Mouse (Mus musculus) limb, embryonic 11.5 days (tissue): ENCODE measurements around the gene Vmn1r176. TPM values are rescaled to one million over a fixed set of nuclear protein-coding genes. Genes with fewer than 3 reads are reported as not detected.
"Not testable (repeated sequence)": the region's sequence is repeated elsewhere in the genome, so short reads cannot be mapped to it uniquely, and the experiment has no call there.

ENCODE experiments used
- ATAC-seq: fragments of 200-750 bp; cut with Nextera tagmentation; 2 replicates; pipeline ENCODE4 v1.8.0; 2017; ENCODE audit warnings: low read depth; ENCODE audit not compliant: insufficient number of reproducible peaks, low FRiP score, low TSS enrichment
- DNase-seq: peaks from one replicate; pipeline ENCODE4 v3.0.0-alpha.2; 2015; ENCODE audit warnings: low spot score
- H3K27ac ChIP-seq: fragments of 300-500 bp; sonication (generic); replicated peaks from 2 replicates; pipeline ENCODE4 v1.5.1; 2014; ENCODE audit warnings: low read depth, mild to moderate bottlenecking, low read length
- H3K27me3 ChIP-seq: fragments of 300-500 bp; sonication (generic); 2 replicates; pipeline ENCODE4 v1.6.1; 2014; ENCODE audit warnings: mild to moderate bottlenecking, low read length, mixed read lengths; ENCODE audit not compliant: control insufficient read depth, insufficient read depth
- H3K36me3 ChIP-seq: fragments of 300-500 bp; sonication (generic); 2 replicates; pipeline ENCODE4 v1.6.1; 2014; ENCODE audit warnings: mild to moderate bottlenecking, low read length, moderate library complexity, mixed read lengths; ENCODE audit not compliant: control insufficient read depth, insufficient read depth
- H3K4me1 ChIP-seq: fragments of 300-500 bp; sonication (generic); 2 replicates; pipeline ENCODE4 v1.6.1; 2014; ENCODE audit warnings: low read length, mixed read lengths; ENCODE audit not compliant: control insufficient read depth, insufficient read depth
- H3K4me2 ChIP-seq: fragments of 300-500 bp; sonication (generic); 2 replicates; pipeline ENCODE4 v1.6.1; 2014; ENCODE audit warnings: low read depth, mild to moderate bottlenecking, moderate library complexity; ENCODE audit not compliant: severe bottlenecking
- H3K4me3 ChIP-seq: fragments of 300-500 bp; sonication (generic); 2 replicates; pipeline ENCODE4 v1.5.1; 2014; ENCODE audit warnings: low read depth, low read length
- H3K9ac ChIP-seq: fragments of 300-500 bp; sonication (generic); 2 replicates; pipeline ENCODE4 v1.6.1; 2014; ENCODE audit warnings: mild to moderate bottlenecking, low read length
- H3K9me3 ChIP-seq: fragments of 300-500 bp; sonication (generic); 2 replicates; pipeline ENCODE4 v1.6.1; 2016; ENCODE audit warnings: low read length; ENCODE audit not compliant: control insufficient read depth
- WGBS: fragments of 180-500 bp; shearing (Covaris S2); extraction: QIAGEN DNeasy Blood & Tissue Kit; methylation state at CpG from one replicate; pipeline ENCODE4 v1.1.7; 2014; 5-methylcytosine and 5-hydroxymethylcytosine counted together
- polyA plus RNA-seq: library from polyadenylated mRNA; unstranded; fragments of >200 nt; fragmentation: Nextera tagmentation; extraction: Ambion mirVana; gene quantifications from 2 replicates; pipeline ENCODE4 v1.2.1, GENCODE M21; 2014

Vmn1r176 gene
- not detected in 2 replicates for polyA plus RNA-seq

DNA sequence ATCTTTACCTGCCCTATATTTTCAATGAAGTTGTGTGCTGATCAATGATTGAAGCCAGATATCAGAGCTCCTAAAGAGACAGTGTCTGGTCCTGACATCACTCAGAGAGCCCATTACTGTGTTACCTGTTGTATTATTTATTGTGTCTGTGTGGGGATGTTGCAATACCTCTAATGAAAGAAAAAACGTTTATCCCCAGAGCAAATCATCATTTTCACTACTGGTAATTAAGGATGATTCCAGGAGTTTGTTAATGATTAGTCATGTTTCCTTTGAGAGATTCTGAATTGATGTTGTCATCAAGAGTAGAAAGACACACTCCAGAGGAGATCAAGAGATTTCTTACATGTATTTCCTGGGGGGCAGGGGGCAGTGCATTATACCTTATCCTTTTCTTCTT is at the start of gene Vmn1r176:
TSS of gene Vmn1r176 (minus strand) at position 101 of the 400 bp plus-strand sequence.
- H3K27me3 ChIP-seq, H3K27ac ChIP-seq, ATAC-seq, H3K9ac ChIP-seq, H3K4me1 ChIP-seq, H3K9me3 ChIP-seq, H3K4me3 ChIP-seq, H3K4me2 ChIP-seq, DNase-seq, H3K36me3 ChIP-seq: not testable (repeated sequence)
- no CpG with 5 or more reads among the region's 1 CpGs for WGBS

DNA sequence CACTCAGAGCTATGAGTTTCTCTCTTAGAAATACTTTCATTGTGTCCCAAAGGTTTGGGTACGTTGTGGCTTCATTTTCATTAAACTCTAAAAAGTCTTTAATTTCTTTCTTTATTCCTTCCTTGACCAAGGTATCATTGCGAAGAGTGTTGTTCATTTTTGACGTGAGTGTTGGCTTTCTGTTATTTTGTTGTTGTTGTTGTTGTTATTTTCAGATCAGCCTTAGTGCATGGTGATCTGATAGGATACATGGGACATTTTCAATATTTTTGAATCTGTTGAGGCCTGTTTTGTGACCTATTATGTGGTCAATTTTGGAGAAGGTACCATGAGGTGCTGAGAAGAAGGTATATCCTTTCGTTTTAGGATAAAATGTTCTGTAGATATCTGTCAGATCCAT is 39.7 kb upstream of the Vmn1r176 start:
- not testable (repeated sequence) for H3K4me3 ChIP-seq, H3K27ac ChIP-seq, ATAC-seq, H3K4me2 ChIP-seq, H3K27me3 ChIP-seq, H3K36me3 ChIP-seq, H3K4me1 ChIP-seq, H3K9me3 ChIP-seq, H3K9ac ChIP-seq, DNase-seq
- WGBS: 63% methylated on average over 3 of the region's 4 CpGs

DNA sequence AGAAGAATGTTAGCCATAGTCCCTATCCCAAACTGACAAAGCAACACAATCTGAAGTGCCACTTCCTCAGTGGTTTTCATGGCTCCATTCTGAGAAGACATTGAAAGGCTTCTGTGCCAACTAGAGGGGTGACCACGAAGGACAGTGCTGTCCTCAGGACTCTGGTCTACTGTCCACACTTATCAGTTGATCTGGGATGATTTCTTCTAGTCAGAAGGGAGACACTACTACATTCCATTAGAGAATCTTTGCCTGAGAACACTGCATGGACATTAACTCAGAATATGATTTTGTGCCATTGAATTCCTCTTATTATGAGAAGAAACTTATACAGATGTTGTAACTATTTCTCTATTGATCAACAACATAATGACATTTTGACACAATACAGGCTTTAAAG is 29.2 kb upstream of the Vmn1r176 start, which contains the start of gene Vmn1r177:
TSS of gene Vmn1r177 (minus strand) at position 101 of the 400 bp plus-strand sequence.
- H3K9me3 ChIP-seq, DNase-seq, H3K4me1 ChIP-seq, H3K4me2 ChIP-seq, H3K4me3 ChIP-seq, H3K36me3 ChIP-seq, H3K9ac ChIP-seq, H3K27me3 ChIP-seq, H3K27ac ChIP-seq, ATAC-seq: not testable (repeated sequence)
- 24% methylated on average over 1 of the region's 1 CpGs for WGBS

DNA sequence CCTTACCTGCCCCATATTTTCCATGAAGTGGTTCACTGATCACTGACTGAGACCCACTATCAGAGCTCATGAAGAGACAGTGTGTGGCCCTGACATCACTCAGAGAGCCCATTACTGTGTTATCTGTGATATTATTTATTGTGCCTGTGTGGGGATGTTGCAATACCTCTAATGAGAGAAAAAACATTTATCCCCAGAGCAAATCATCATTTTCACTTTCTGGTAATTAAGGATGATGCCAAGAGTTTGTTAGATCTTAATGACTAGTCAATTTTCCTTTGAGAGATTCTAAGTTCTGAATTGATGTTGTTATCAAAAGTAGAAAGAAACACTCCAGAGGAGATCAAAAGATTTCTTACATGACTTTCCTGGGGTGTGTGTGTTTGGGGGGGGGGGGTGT is 26.6 kb downstream of the Vmn1r176 start, which contains the start of gene Vmn1r175:
TSS of gene Vmn1r175 (minus strand) at position 101 of the 400 bp plus-strand sequence.
- not testable (repeated sequence) for H3K27ac ChIP-seq, H3K27me3 ChIP-seq, H3K9me3 ChIP-seq, H3K9ac ChIP-seq, H3K36me3 ChIP-seq, H3K4me2 ChIP-seq, H3K4me1 ChIP-seq, DNase-seq, ATAC-seq, H3K4me3 ChIP-seq

DNA sequence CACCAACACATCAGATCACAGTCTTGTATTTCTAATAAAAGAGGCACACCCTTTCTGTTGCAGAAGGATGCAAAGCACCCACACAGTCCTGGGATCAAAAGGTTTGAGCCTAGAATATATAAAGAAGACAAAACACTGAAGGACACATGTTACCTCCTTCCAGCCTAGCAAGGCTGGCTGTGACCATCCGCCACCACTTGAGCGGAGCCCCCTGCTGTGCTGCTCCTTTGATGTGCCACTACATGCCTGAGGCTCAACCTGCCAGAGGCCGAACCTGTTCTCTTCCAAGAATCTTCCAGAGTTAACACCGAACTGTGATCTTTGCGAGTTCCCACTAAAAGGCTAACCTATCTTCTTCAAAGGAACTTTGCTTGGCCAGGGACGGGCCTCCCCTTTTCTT is 52.6 kb downstream of the Vmn1r176 start:
- H3K4me3 ChIP-seq: no peak overlapping the region
- no peak for DNase-seq
- H3K9me3 ChIP-seq: peaks cover 24% of the 10 kb centered on the region; the same call in 1 of the 2 replicates
- WGBS: 77% methylated on average over 6 of the region's 6 CpGs
- H3K27ac ChIP-seq: no peak overlapping the region
- no peaks in the 10 kb centered on the region for H3K4me1 ChIP-seq
- no peak for ATAC-seq
- no peak overlapping the region for H3K9ac ChIP-seq
- H3K27me3 ChIP-seq: no peaks in the 10 kb centered on the region
- H3K36me3 ChIP-seq: no peaks in the 10 kb centered on the region
- no peak overlapping the region for H3K4me2 ChIP-seq

Other genes starting within 250 kb of the Vmn1r176 start
- not detected in 2 replicates for gene Vmn1r170, start 231.2 kb downstream of the Vmn1r176 start, polyA plus RNA-seq
- not detected in 2 replicates for gene Vmn1r171, start 206.7 kb downstream of the Vmn1r176 start, polyA plus RNA-seq
- gene Vmn1r172, start 179.1 kb downstream of the Vmn1r176 start, polyA plus RNA-seq: not detected in 2 replicates
- not detected in 2 replicates for gene Vmn1r173, start 136.7 kb downstream of the Vmn1r176 start, polyA plus RNA-seq
- not detected in 2 replicates for gene Vmn1r174, start 85.1 kb downstream of the Vmn1r176 start, polyA plus RNA-seq
- gene Vmn1r175, start 26.7 kb downstream of the Vmn1r176 start, polyA plus RNA-seq: not detected in 2 replicates
- not detected in 2 replicates for gene Vmn1r177, start 29.1 kb upstream of the Vmn1r176 start, polyA plus RNA-seq
- gene Vmn1r178, start 54.6 kb upstream of the Vmn1r176 start, polyA plus RNA-seq: not detected in 2 replicates
- gene Vmn1r179, start 89.6 kb upstream of the Vmn1r176 start, polyA plus RNA-seq: not detected in 2 replicates
- not detected in 2 replicates for gene Vmn1r180, start 113.3 kb upstream of the Vmn1r176 start, polyA plus RNA-seq
- gene Vmn1r181, start 137.2 kb upstream of the Vmn1r176 start, polyA plus RNA-seq: not detected in 2 replicates
- not detected in 2 replicates for gene V1rd19, start 164.3 kb upstream of the Vmn1r176 start, polyA plus RNA-seq
- gene Vmn1r183, start 215.9 kb upstream of the Vmn1r176 start, polyA plus RNA-seq: not detected in 2 replicates
- gene Zfp180, start 244.6 kb upstream of the Vmn1r176 start, polyA plus RNA-seq: 30.7 and 30.9 TPM in 2 replicates